Mouse (Mus musculus): ENCODE results near the gene 1810009A15Rik. TPM values are rescaled to one million over a fixed set of nuclear protein-coding genes. Genes with fewer than 3 reads are reported as not detected.

1810009A15Rik gene
- polyA plus RNA-seq, 1 experiment from 2014 or later = 49.9 TPM

GRCm38 (mm10) chr19:8914212-8914611 is 25.6 kb downstream of the 1810009A15Rik start:
- no peaks in the 10 kb centered on the region for H3K9me3 ChIP-seq (ENCODE audit: control insufficient read depth, low read length)
- H3K4me1 ChIP-seq (replicated peaks; ENCODE audit: control insufficient read depth, insufficient read depth) = no peaks in the 10 kb centered on the region
- no peak overlapping the region for H3K9ac ChIP-seq (ENCODE audit: low read length)
- no peaks in the 10 kb centered on the region for H3K27me3 ChIP-seq (ENCODE audit: control insufficient read depth, insufficient read depth, low read length)
- DNase-seq (ENCODE audit: low spot score) = no peak
- H3K27ac ChIP-seq (replicated peaks) = no peak overlapping the region
- no peak for TF ChIP-seq EP300 (optimal IDR thresholded peaks at IDR 0.05)
- TF ChIP-seq CTCF (IDR thresholded peaks at IDR 0.05; ENCODE audit: low read depth) = no peak
- no peak overlapping the region for H3K4me3 ChIP-seq (ENCODE audit: low read depth, low read length)
- peaks cover 57% of the 10 kb centered on the region for H3K36me3 ChIP-seq (ENCODE audit: control insufficient read depth, insufficient read depth, low read length)
- 98% methylated on average over 3 of the region's 3 CpGs for WGBS
- no peak for ATAC-seq (ENCODE audit: low FRiP score, low TSS enrichment)
- H3K4me2 ChIP-seq (replicated peaks; ENCODE audit: low read depth) = no peak overlapping the region

GRCm38 (mm10) chr19:8919000-8919399 is 30.3 kb downstream of the 1810009A15Rik start:
- no peaks in the 10 kb centered on the region for H3K27me3 ChIP-seq (ENCODE audit: control insufficient read depth, insufficient read depth, low read length)
- TF ChIP-seq CTCF (IDR thresholded peaks at IDR 0.05; ENCODE audit: low read depth) = no peak
- TF ChIP-seq EP300 (optimal IDR thresholded peaks at IDR 0.05) = no peak
- peaks cover 21% of the 10 kb centered on the region for H3K36me3 ChIP-seq (ENCODE audit: control insufficient read depth, insufficient read depth, low read length)
- no peak overlapping the region for H3K4me3 ChIP-seq (ENCODE audit: low read depth, low read length)
- no peak overlapping the region for H3K9ac ChIP-seq (ENCODE audit: low read length)
- H3K27ac ChIP-seq (replicated peaks) = no peak overlapping the region
- 90% methylated on average over 3 of the region's 3 CpGs for WGBS
- no peaks in the 10 kb centered on the region; the same call in 1 of the 2 replicates for H3K4me1 ChIP-seq (replicated peaks; ENCODE audit: control insufficient read depth, insufficient read depth)
- ATAC-seq (ENCODE audit: low FRiP score, low TSS enrichment) = no peak
- H3K4me2 ChIP-seq (replicated peaks; ENCODE audit: low read depth) = no peak overlapping the region
- no peak for DNase-seq (ENCODE audit: low spot score)
- H3K9me3 ChIP-seq (ENCODE audit: control insufficient read depth, low read length) = no peaks in the 10 kb centered on the region

- no peaks in the 10 kb centered on the region for H3K27me3 ChIP-seq (ENCODE audit: control insufficient read depth, insufficient read depth, low read length)
- TF ChIP-seq EP300 (optimal IDR thresholded peaks at IDR 0.05) (no peak), CTCF (IDR thresholded peaks at IDR 0.05; ENCODE audit: low read depth) (no peak)
- WGBS = 62% methylated on average over 6 of the region's 6 CpGs
- H3K9ac ChIP-seq (ENCODE audit: low read length) = peak overlapping the region; percentile 79; the same call in 1 of the 2 replicates
- H3K4me1 ChIP-seq (replicated peaks; ENCODE audit: control insufficient read depth, insufficient read depth) = no peaks in the 10 kb centered on the region; the same call in 1 of the 2 replicates
- no peak for DNase-seq (ENCODE audit: low spot score)
- H3K4me3 ChIP-seq (ENCODE audit: low read depth, low read length) = peak overlapping the region; percentile 81
- peak overlapping the region; percentile 62 for H3K4me2 ChIP-seq (replicated peaks; ENCODE audit: low read depth)
- ATAC-seq (ENCODE audit: low FRiP score, low TSS enrichment) = no peak
- H3K36me3 ChIP-seq (ENCODE audit: control insufficient read depth, insufficient read depth, low read length) = peaks cover 14% of the 10 kb centered on the region
- peak overlapping the region; percentile 96 for H3K27ac ChIP-seq (replicated peaks)
- no peaks in the 10 kb centered on the region for H3K9me3 ChIP-seq (ENCODE audit: control insufficient read depth, low read length)
Measured at GRCm38 (mm10) chr19:8919684-8920072, 31.0 kb downstream of the 1810009A15Rik start.

GRCm38 (mm10) chr19:8920073-8920736 is 31.6 kb downstream of the 1810009A15Rik start, which contains the start of gene B3gat3:
TSS of gene B3gat3 (plus strand) at chr19:8920374.
- peak; percentile 95 for DNase-seq (ENCODE audit: low spot score)
- H3K36me3 ChIP-seq (ENCODE audit: control insufficient read depth, insufficient read depth, low read length) = peaks cover 12% of the 10 kb centered on the region
- no peaks in the 10 kb centered on the region for H3K9me3 ChIP-seq (ENCODE audit: control insufficient read depth, low read length)
- 1% methylated on average over 45 of the region's 50 CpGs for WGBS
- peak within 1 kb of the TSS; percentile 96 for H3K27ac ChIP-seq (replicated peaks)
- H3K4me2 ChIP-seq (replicated peaks; ENCODE audit: low read depth) = peak within 1 kb of the TSS; percentile 62
- H3K27me3 ChIP-seq (ENCODE audit: control insufficient read depth, insufficient read depth, low read length) = no peaks in the 10 kb centered on the region
- H3K4me3 ChIP-seq (ENCODE audit: low read depth, low read length) = peak within 1 kb of the TSS; percentile 81
- no peak for TF ChIP-seq EP300 (optimal IDR thresholded peaks at IDR 0.05)
- TF ChIP-seq CTCF (IDR thresholded peaks at IDR 0.05; ENCODE audit: low read depth) = no peak
- peak within 1 kb of the TSS; percentile 79 for H3K9ac ChIP-seq (ENCODE audit: low read length)
- ATAC-seq (ENCODE audit: low FRiP score, low TSS enrichment) = peak; percentile 98
- H3K4me1 ChIP-seq (replicated peaks; ENCODE audit: control insufficient read depth, insufficient read depth) = no peaks in the 10 kb centered on the region; the same call in 1 of the 2 replicates

- peak; percentile 22; the same call in 1 of the 2 replicates for ATAC-seq (ENCODE audit: low FRiP score, low TSS enrichment)
- 0% methylated on average over 6 of the region's 6 CpGs for WGBS
- Histone ChIP-seq H3K9me3 (ENCODE audit: control insufficient read depth, low read length) (no peaks in the 10 kb centered on the region), H3K36me3 (ENCODE audit: control insufficient read depth, insufficient read depth, low read length) (peaks cover 7% of the 10 kb centered on the region), H3K9ac (ENCODE audit: low read length) (peak overlapping the region; percentile 79), H3K4me3 (ENCODE audit: low read depth, low read length) (peak overlapping the region; percentile 81), H3K4me2 (replicated peaks; ENCODE audit: low read depth) (peak overlapping the region; percentile 62), H3K4me1 (replicated peaks; ENCODE audit: control insufficient read depth, insufficient read depth) (no peaks in the 10 kb centered on the region; the same call in 1 of the 2 replicates), H3K27me3 (ENCODE audit: control insufficient read depth, insufficient read depth, low read length) (no peaks in the 10 kb centered on the region), H3K27ac (replicated peaks) (peak overlapping the region; percentile 96)
- TF ChIP-seq CTCF (IDR thresholded peaks at IDR 0.05; ENCODE audit: low read depth) = no peak
- no peak for TF ChIP-seq EP300 (optimal IDR thresholded peaks at IDR 0.05)
- peak; percentile 65 for DNase-seq (ENCODE audit: low spot score)
Measured at GRCm38 (mm10) chr19:8920836-8921291, 32.2 kb downstream of the 1810009A15Rik start.

- DNase-seq (ENCODE audit: low spot score) (no peak), ATAC-seq (ENCODE audit: low FRiP score, low TSS enrichment) (no peak)
- Histone ChIP-seq H3K27me3 (ENCODE audit: control insufficient read depth, insufficient read depth, low read length) (no peaks in the 10 kb centered on the region), H3K27ac (replicated peaks) (peak overlapping the region; percentile 40; the same call in 1 of the 2 replicates), H3K9me3 (ENCODE audit: control insufficient read depth, low read length) (no peaks in the 10 kb centered on the region), H3K36me3 (ENCODE audit: control insufficient read depth, insufficient read depth, low read length) (peaks cover 6% of the 10 kb centered on the region; the same call in 1 of the 2 replicates), H3K4me2 (replicated peaks; ENCODE audit: low read depth) (peak overlapping the region; percentile 62; the same call in 1 of the 2 replicates), H3K4me1 (replicated peaks; ENCODE audit: control insufficient read depth, insufficient read depth) (no peaks in the 10 kb centered on the region; the same call in 1 of the 2 replicates), H3K4me3 (ENCODE audit: low read depth, low read length) (peak overlapping the region; percentile 81; the same call in 1 of the 2 replicates), H3K9ac (ENCODE audit: low read length) (no peak overlapping the region)
- TF ChIP-seq EP300 (optimal IDR thresholded peaks at IDR 0.05) = no peak
- TF ChIP-seq CTCF (IDR thresholded peaks at IDR 0.05; ENCODE audit: low read depth) = no peak
- WGBS = 57% methylated on average over 9 of the region's 9 CpGs
Measured at GRCm38 (mm10) chr19:8921741-8922140, 33.1 kb downstream of the 1810009A15Rik start.

All from stomach, postnatal 0 days (tissue).